Mouse (Mus musculus): Measurements from ENCODE around the gene Kcmf1. TPM values are rescaled to one million over a fixed set of nuclear protein-coding genes. Genes with fewer than 3 reads are reported as not detected.
"Not testable (repeated sequence)": the region's sequence is repeated elsewhere in the genome, so short reads cannot be mapped to it uniquely, and the experiment has no call there.

Gene Kcmf1
- total RNA-seq, 2 experiments from 2014 or later: 178 to 199 TPM

DNA sequence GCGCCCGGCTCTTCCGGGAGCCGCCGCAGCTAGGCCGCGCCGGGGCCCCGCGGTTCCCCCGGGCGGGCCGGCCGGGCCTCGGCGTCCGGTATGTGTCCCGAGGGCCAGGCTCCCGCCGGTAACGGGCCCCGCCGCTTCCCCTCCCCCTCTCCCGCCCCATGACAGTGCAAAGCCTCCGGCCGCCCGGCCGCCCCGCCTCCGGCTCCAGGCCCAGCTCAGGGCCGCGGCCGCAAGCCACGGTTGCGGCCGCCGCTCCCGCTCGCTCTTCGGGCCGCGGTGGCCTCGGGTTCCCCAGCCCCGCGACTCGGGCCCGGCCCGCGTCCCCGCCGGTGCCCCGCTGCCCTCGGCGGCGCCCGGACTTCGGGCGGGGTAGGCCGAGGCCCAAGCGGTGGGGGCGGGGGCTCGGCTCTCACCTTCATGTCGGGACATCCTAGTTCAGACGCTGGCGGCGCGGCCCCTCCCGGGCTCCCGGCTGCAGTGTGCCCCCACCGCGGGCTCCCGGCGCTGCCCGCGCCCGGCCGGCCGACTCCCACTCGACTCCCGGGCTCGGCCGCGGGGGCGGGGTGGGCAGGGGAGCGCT is 488 bp downstream of the Kcmf1 start:
- peak; percentile 20 for DNase-seq (ENCODE audit: low spot score)

DNA sequence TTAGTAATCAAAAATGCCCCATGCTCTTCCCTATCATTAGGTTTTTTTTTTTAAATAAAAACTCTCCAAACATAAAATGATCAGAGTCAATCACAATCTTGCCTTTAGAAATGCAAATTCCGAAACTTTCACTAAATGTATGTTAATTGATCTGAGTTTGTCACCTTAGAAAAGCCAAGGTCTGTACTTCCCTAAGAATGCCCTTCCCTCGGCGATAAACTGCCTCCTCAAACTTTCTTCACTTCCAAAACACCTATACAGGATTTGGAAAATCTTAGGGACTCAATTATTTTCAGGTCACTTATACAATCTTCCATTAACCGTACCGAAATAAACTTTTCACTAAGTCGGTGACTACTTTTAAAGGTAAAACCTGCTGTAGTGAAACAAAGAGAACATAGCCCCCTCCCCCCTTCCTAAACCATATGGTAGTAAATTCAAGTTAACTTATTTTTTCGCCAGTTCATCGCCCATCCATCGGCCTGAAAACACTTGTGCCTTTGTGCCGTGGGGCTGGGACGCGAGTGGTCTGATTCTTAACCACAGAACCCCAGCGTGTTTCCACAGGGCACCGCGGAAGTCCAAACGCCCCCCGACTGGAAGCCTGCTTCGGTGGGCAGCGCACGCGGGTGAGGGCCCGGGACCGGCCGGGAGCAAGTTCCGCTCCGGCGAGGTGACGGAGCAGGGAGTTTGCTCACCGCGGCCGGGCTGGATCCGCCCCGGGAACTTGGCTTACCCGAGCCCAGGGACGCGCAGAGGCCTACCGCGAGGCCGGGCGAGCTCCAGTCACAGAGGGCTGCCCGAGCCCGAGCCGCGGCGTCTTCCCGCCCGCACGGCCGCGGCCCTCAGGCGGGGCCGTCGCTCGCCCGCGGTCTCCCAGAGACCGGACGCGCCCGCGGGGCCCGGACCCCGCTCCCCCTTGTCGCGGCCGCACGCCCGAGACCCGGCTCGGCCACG is 1.3 kb downstream of the Kcmf1 start:
- DNase-seq (ENCODE audit: low spot score): peak; percentile 51

- DNase-seq (ENCODE audit: low spot score): no peak
Observed at GRCm38 (mm10) chr6:72895000-72895399, 4.8 kb downstream of the Kcmf1 start.

- DNase-seq (ENCODE audit: low spot score): peak; percentile 62
Observed at GRCm38 (mm10) chr6:72891238-72891637, 8.5 kb downstream of the Kcmf1 start.

GRCm38 (mm10) chr6:72888655-72889054 is 11.1 kb downstream of the Kcmf1 start:
- no peak for DNase-seq (ENCODE audit: low spot score)

DNA sequence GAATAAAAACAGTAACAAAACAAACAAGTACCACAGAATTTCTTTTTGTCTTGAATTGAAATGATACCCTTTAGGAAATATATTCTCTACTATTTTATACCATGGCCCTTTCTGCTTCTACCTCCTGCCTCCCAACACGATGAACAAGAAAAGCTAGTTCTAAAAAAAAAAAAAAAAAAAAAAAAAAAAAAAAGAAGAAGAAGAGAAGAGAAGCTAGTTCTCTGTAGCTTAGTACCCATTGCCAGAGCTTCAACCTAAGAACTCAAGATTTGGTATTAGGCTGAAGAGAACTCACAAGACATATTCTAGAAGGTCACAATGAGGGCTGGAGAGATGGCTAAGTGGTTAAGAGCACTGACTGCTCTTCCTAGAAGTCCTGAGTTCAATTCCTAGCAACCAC is 14.5 kb downstream of the Kcmf1 start:
- no peak for DNase-seq (ENCODE audit: low spot score)

- DNase-seq (ENCODE audit: low spot score): no peak
Observed at GRCm38 (mm10) chr6:72884767-72885166, 15.0 kb downstream of the Kcmf1 start.

- DNase-seq (ENCODE audit: low spot score): no peak
Observed at GRCm38 (mm10) chr6:72882661-72883458, 16.9 kb downstream of the Kcmf1 start.

DNA sequence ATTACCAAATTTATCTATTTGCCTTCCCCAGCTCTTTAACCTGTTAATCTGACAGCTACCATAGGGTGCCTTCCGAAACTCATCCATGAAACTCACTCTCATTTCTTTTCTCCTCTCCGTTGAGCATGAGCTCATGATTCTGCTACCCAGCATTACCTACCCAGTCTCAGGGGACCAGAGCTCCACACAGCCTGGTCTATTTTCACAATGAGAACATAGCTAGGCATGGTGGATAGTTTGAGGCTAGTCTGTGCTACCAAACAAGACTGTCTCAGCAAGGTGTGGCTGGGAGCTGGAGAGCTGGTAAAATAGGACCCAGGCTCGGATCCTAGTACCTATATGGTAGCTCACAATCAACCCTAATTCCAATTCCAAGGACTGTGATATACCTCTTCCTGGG is 17.6 kb downstream of the Kcmf1 start:
- DNase-seq (ENCODE audit: low spot score): no peak

DNA sequence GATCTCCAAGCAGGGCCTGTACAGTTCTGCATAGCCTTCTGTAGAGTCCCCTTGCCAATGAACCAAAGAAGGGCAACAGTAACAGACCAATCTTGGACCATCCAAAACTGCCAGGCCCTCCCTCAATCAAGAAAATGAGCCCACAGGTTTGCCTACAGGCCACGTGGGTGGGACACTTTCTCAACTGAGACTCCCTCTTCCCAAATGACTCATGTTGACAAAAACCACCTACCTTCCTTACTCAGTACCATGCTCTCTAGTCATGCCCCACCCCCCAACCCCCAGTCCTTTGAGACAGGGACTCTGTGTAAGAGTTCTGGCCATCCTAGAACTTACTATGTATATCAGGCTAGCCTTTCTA is 18.2 kb downstream of the Kcmf1 start:
- no peak for DNase-seq (ENCODE audit: low spot score)

GRCm38 (mm10) chr6:72880913-72881618 is 18.7 kb downstream of the Kcmf1 start:
- DNase-seq (ENCODE audit: low spot score): no peak

GRCm38 (mm10) chr6:72876629-72877028 is 23.1 kb downstream of the Kcmf1 start:
- DNase-seq (ENCODE audit: low spot score): no peak

- DNase-seq (ENCODE audit: low spot score): peak; percentile 65
Observed at GRCm38 (mm10) chr6:72873338-72873737, 26.4 kb downstream of the Kcmf1 start.

GRCm38 (mm10) chr6:72872276-72872675 is 27.5 kb downstream of the Kcmf1 start:
- DNase-seq (ENCODE audit: low spot score): no peak

DNA sequence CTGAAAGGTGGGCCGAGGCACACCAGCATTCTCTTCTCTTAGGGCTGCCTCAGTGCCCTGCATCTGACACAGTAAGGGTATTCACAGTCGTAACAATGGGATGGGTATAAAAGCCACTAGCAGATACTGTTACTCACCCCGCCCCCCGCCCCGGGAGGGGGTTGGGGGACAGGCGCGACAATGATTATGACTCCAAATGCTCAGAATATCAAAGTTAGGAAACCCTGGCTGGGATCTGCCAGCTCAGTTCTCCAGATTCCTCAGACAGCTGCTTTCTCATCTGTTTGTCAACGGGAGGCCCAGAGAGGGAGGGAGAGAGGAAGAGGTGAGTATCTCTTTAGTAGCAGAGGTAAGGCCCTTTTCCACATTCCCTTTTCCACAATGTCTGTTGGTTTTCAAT is 30.2 kb downstream of the Kcmf1 start:
- no peak for DNase-seq (ENCODE audit: low spot score)

DNA sequence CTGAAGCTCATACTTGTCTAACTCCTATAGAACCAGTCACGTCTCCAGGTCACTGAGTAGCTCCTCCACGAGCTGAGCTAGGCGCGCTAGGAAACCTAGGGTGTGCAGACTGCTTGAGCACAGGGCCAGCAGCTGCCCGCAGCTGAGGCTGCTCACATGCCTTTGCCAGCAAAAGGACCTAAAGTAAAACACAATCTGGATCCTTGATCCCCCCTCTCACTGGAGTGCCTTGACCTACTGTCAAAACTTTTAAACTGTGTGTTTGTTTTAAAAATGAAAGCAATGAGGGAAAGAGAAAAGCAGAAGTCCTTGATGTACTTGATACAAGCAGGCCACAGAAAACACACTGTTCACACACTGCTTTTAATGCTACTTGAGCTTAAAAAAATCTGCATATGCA is 31.1 kb downstream of the Kcmf1 start:
- no peak for DNase-seq (ENCODE audit: low spot score)

DNA sequence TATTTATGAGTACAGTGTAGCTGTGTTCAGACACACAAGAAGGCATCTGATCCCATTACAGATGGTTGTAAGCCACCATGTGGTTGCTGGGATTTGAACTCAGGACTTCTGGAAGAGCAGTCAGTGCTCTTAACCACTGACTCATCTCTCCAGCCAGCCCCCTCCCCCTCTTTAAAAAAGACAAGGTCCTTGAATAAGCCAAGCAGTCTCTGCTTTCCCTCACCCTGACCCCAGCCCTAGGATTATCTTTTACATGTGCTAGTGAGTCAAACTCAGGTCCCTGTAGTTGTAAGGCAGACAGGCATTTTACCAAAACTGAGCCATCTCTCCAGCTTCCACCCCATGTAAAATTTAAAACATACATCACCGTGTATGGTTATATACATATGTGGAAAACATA is 32.0 kb downstream of the Kcmf1 start:
- no peak for DNase-seq (ENCODE audit: low spot score)

DNA sequence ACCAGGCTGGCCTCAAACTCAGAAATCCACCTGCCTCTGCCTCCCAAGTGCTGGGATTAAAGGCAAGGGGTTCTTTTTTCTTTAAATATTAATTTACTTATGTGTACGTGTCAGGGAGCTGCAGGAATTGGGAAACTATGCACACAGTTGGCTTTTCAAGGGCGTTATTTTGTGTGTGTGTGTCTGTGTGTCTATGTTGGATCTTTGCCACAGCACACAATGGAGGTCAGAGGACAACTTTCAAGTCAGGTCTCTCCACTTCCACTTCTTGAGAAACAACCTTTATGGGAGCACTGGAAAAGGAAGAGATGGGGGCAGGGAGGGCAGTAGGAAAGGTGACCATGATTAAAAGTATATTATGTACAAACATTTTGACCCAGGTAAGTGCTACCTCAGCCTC is 33.5 kb downstream of the Kcmf1 start:
- no peak for DNase-seq (ENCODE audit: low spot score)

GRCm38 (mm10) chr6:72862686-72863085 is 37.1 kb downstream of the Kcmf1 start:
- not testable (repeated sequence) for DNase-seq (ENCODE audit: low spot score)

DNA sequence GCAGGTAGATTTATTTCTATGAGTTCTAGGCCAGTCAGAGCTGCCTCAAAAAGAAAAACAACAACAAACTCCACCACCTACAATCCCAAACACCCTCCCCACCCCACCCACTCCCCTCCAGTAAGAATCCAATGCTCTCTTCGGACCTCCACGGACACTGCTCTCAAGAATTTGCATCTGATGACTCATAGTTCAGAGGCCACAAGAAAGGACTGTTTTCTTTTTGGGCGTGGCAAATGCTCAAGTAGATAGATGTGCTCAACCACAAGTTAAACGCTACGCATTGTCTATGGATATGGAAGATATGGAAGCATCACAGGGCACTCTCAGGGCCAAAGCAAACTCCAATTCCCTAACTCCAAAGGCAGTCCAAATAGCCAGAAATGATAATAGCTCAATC is 45.5 kb downstream of the Kcmf1 start:
- DNase-seq (ENCODE audit: low spot score): no peak

DNA sequence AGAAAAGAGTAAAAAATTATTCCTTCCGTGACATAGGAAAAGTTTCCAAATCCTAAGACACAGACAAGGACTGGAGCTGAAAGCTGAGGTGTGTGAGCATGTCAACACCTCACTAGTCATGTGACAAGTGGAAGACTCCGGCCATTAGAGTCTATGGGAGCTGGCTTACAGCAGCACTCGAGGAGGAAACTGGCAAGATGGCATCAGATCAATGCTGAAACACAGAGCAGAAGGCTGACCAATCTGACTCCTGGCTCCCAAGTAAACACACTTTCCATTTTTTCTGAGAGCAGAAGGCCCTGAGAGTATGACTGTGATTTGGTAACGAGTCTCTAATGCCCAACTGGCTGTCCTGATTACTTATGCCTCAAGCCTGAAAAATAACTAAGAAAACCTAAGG is 47.6 kb downstream of the Kcmf1 start:
- DNase-seq (ENCODE audit: low spot score): no peak

DNA sequence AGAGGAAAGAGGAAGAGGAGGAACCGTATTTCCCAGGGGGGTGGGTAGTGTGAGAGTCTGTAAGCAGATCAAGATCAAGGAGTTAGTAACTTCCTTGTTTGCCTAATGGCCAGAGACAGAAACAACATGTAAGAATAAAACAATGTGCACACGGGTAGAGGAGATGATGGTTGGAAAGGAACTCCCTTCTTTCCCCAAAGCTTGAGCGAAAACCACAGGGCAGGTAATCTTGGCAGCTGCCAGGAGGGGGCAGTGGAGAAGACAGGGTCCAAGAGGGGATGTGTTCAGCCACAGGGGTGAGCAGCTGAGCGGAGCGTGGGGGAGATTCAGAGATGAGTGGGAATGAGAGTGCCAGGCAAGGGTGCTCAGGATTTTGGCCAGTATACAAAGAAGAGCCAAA is 48.1 kb downstream of the Kcmf1 start:
- no peak for DNase-seq (ENCODE audit: low spot score)
